Comparison of ENCODE assay signal across 20 mouse cellular contexts in the genomic region with DNA sequence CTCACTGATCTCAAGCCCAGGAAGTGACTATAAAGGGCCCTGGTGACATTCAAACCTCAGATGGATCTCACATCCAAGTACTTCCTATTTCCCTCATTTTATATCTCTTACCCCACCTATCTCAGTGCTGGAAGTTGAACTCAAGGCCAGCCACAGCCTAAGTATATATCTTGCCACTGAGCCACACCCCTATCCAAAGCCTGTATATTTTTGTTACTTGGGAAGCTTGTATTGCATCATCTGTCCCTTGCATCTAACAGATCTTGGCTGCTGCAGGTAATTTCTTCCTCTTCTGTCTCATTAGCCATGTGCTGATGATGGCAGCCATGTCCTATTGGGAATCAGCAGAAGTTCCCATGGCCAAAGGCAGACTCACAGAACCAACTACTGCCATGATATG.
"Had no signal": no experiment of that assay in that cellular context is flagged by ENCODE, and none has a peak within 500 bp of the region (broad histone marks: within the 10 kb centered on the region; RNA-seq: fewer than 3 reads in every experiment).

No protein-coding gene starts in this region.

- H3K4me2 ChIP-seq: liver, embryonic 13.5 days; midbrain, embryonic 13.5 days; neural tube, embryonic 13.5 days had no signal

- H3K9me3 ChIP-seq: liver, embryonic 13.5 days; megakaryocyte, embryonic 14.5 days; midbrain, embryonic 10.5 days; midbrain, embryonic 13.5 days; neural tube, embryonic 13.5 days had no signal

- H3K4me1 ChIP-seq: megakaryocyte, embryonic 14.5 days; midbrain, embryonic 10.5 days; midbrain, embryonic 13.5 days; neural tube, embryonic 13.5 days had no signal

- H3K27me3 ChIP-seq: liver, embryonic 13.5 days; midbrain, embryonic 13.5 days; neural tube, embryonic 13.5 days had no signal

- H3K36me3 ChIP-seq: liver, embryonic 13.5 days; midbrain, embryonic 10.5 days; midbrain, embryonic 13.5 days; neural tube, embryonic 13.5 days had no signal

- H3K4me3 ChIP-seq: layer of hippocampus, adult 2 months; left cerebral cortex, adult 2 months; liver, embryonic 13.5 days; megakaryocyte, embryonic 14.5 days; midbrain, embryonic 10.5 days; midbrain, embryonic 13.5 days; myocyte; neural tube, embryonic 13.5 days had no signal

- H3K27ac ChIP-seq: kidney, postnatal 0 days; layer of hippocampus, adult 2 months; liver, embryonic 13.5 days; midbrain, embryonic 10.5 days; midbrain, embryonic 13.5 days; neural tube, embryonic 13.5 days had no signal

- ATAC-seq: midbrain, embryonic 13.5 days; midbrain, embryonic 16.5 days had no signal

- H3K9ac ChIP-seq: liver, embryonic 13.5 days; midbrain, embryonic 13.5 days; neural tube, embryonic 13.5 days had no signal

- DNase-seq: kidney, adult 18-20 months; kidney, postnatal 25 days; layer of hippocampus, adult 9-11 months; liver, embryonic 13.5 days; lung, adult 2 months; lung, postnatal 36 days; retina, postnatal 1 day; right cerebral cortex, postnatal 25 days; thymus, adult 2 months; thymus, postnatal 14 days; thymus, postnatal 4 days had no signal
